Mouse (Mus musculus) bone marrow macrophage, adult 2 months (primary cell): ENCODE measurements around the gene Kdelr1.

Source experiments
- CTCF ChIP-seq: IDR thresholded peaks from 2 replicates; pipeline ENCODE4 v1.5.1; 2012; ENCODE audit warnings: low read depth, mild to moderate bottlenecking, low read length, moderate library complexity
- POLR2A ChIP-seq: IDR thresholded peaks from 2 replicates; pipeline ENCODE4 v1.6.1; 2012; ENCODE audit warnings: mild to moderate bottlenecking, low read depth, low read length, borderline replicate concordance

- TF ChIP-seq CTCF (no peak), POLR2A (no peak)
Measured at GRCm38 (mm10) chr7:45917004-45917704, 44.6 kb downstream of the Kdelr1 start.
